Mouse (Mus musculus): ENCODE results near the gene Tspan32. TPM values are rescaled to one million over a fixed set of nuclear protein-coding genes. Genes with fewer than 3 reads are reported as not detected.
A peak's percentile ranks its signal among the peaks of the same experiment; 100 is the strongest.

The Tspan32 gene
- polyA plus RNA-seq, 1 experiment from 2014 or later: 4.6 TPM

DNA sequence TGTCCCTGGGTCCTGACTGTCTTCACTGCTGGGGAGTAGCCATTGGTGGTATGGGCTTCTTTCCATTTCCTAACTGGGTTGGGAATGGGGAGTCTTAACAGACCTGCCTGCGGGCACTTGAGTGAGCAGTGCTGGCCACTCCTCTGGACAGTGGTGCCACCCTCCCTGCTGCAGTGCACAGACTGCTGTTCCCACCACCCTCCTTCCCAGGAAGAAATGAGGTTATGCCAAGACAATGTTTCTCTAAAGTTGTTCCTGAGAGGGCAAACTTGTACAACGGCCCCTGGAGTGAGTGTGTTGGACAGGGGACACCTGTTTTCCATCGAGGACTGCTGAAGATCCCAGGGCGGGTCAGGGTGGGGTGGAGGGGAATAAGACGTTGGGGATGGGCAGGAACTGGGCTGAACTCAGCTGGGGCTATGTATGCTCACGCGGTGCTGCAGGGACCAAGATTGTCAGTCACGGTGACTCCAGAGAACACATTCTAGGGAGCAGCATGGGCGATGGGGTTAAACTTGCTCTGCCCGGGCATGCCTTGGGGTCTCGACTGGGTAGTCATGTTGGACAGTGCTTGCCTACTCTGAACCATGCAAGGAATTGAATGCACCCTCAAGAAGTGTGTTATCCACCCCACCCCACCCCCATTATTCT lies 49.2 kb downstream of the Tspan32 start:
- Histone ChIP-seq H3K4me2 (ENCODE audit: low read depth) (peak overlapping the region; percentile 94), H3K4me1 (ENCODE audit: control insufficient read depth, insufficient read depth, low read length) (peaks cover 13% of the 10 kb centered on the region), H3K4me3 (ENCODE audit: low read depth, low read length) (peak overlapping the region; percentile 90), H3K36me3 (ENCODE audit: control insufficient read depth, insufficient read depth, low read length) (no peaks in the 10 kb centered on the region), H3K27ac (ENCODE audit: low read depth, low read length) (no peak overlapping the region), H3K9me3 (ENCODE audit: control insufficient read depth, low read length) (no peaks in the 10 kb centered on the region), H3K9ac (ENCODE audit: low read length) (peak overlapping the region; percentile 90; the same call in 1 of the 2 replicates), H3K27me3 (ENCODE audit: control insufficient read depth, insufficient read depth, low read length) (no peaks in the 10 kb centered on the region)
- 69% methylated on average over 11 of the region's 11 CpGs for WGBS
- DNase-seq (ENCODE audit: low spot score) (no peak), ATAC-seq (ENCODE audit: insufficient read depth, low FRiP score, low TSS enrichment) (no peak)

DNA sequence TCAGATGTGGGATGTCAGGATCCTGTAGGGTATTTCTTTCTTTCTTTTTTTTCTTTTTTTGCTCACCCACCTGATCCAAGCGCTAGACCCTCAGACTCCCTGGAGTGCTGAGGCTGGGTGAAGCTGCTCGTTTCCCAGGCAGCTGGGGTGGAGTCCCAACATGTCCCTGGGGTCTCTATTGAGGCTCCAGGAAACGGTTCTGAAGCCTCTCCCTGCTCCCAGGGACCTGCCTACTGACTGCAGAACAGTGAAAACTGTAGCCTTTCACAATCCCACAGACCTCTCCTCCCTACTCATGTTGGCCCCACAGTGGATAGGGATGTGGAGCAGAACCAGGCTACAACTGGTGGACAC lies 49.7 kb downstream of the Tspan32 start:
- Histone ChIP-seq H3K36me3 (ENCODE audit: control insufficient read depth, insufficient read depth, low read length) (no peaks in the 10 kb centered on the region), H3K9ac (ENCODE audit: low read length) (peak overlapping the region; percentile 16), H3K9me3 (ENCODE audit: control insufficient read depth, low read length) (no peaks in the 10 kb centered on the region), H3K27ac (ENCODE audit: low read depth, low read length) (no peak overlapping the region), H3K27me3 (ENCODE audit: control insufficient read depth, insufficient read depth, low read length) (no peaks in the 10 kb centered on the region), H3K4me1 (ENCODE audit: control insufficient read depth, insufficient read depth, low read length) (peaks cover 13% of the 10 kb centered on the region), H3K4me3 (ENCODE audit: low read depth, low read length) (peak overlapping the region; percentile 4), H3K4me2 (ENCODE audit: low read depth) (peak overlapping the region; percentile 94)
- DNase-seq (ENCODE audit: low spot score) (no peak), ATAC-seq (ENCODE audit: insufficient read depth, low FRiP score, low TSS enrichment) (no peak)
- WGBS: 60% methylated on average over 3 of the region's 3 CpGs

DNA sequence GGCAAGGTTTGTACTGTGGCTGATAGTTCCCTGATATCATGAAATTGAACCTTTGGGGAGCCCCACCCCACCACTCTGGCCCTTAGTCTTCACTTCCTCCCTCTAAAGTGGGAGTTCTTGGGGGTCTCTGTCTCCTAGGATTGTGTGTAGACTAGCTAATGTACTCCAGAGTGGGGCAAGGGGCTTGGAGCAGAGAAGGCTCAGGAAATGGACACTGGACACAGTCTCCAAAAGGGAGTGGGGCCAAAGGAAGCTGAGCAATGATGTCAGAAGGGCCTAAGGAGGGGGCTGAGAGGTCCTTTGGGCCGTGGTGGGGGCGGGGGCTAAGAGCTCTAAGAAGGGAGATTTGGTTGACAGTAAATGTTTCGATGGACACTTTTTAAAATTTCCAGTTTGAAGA lies 50.2 kb downstream of the Tspan32 start:
- ATAC-seq (ENCODE audit: insufficient read depth, low FRiP score, low TSS enrichment) (no peak), DNase-seq (ENCODE audit: low spot score) (no peak)
- 86% methylated on average over 3 of the region's 3 CpGs for WGBS
- peak overlapping the region; percentile 16 for H3K9ac ChIP-seq (ENCODE audit: low read length)
- H3K4me1 ChIP-seq (ENCODE audit: control insufficient read depth, insufficient read depth, low read length): peaks cover 13% of the 10 kb centered on the region
- H3K27me3 ChIP-seq (ENCODE audit: control insufficient read depth, insufficient read depth, low read length): no peaks in the 10 kb centered on the region
- H3K27ac ChIP-seq (ENCODE audit: low read depth, low read length): no peak overlapping the region
- H3K4me3 ChIP-seq (ENCODE audit: low read depth, low read length): peak overlapping the region; percentile 4; the same call in 1 of the 2 replicates
- H3K36me3 ChIP-seq (ENCODE audit: control insufficient read depth, insufficient read depth, low read length): no peaks in the 10 kb centered on the region
- H3K9me3 ChIP-seq (ENCODE audit: control insufficient read depth, low read length): no peaks in the 10 kb centered on the region
- H3K4me2 ChIP-seq (ENCODE audit: low read depth): peak overlapping the region; percentile 94

DNA sequence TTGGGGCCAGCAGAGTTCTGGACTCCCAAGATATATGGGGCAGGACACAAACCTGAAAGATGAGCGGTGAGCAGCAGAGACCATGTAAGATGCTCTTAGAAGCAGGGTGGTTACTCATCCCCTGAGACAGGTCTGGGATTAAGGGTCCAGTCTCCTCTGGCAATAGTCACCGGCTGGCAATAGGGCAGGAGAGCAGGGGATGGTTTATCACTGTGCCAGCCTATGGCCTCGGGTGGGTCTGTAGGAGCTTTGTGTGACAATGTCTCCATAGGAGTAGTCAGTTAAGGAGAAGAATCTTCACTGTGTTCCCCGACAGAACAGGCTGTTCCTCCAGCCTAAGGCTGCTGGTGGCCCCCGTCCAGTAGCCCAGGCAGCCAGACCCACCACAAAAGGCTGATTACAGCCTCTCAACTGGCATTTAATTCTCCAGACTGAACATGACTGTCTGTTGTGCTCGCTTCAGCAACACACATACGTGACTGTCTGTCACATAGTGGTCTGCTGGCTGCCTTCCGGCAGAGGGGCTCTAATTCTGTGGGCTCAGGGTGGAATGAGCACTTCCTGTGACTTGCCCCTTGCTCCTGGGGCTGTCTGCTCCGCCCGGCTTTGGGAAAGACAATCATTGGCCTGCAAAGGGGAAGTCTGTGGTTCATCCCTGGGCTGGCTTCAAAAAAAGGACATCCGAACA lies 50.8 kb downstream of the Tspan32 start:
- Histone ChIP-seq H3K4me2 (ENCODE audit: low read depth) (no peak overlapping the region), H3K27ac (ENCODE audit: low read depth, low read length) (no peak overlapping the region), H3K36me3 (ENCODE audit: control insufficient read depth, insufficient read depth, low read length) (no peaks in the 10 kb centered on the region), H3K9me3 (ENCODE audit: control insufficient read depth, low read length) (no peaks in the 10 kb centered on the region), H3K4me1 (ENCODE audit: control insufficient read depth, insufficient read depth, low read length) (peaks cover 13% of the 10 kb centered on the region), H3K9ac (ENCODE audit: low read length) (no peak overlapping the region; the same call in 1 of the 2 replicates), H3K27me3 (ENCODE audit: control insufficient read depth, insufficient read depth, low read length) (no peaks in the 10 kb centered on the region), H3K4me3 (ENCODE audit: low read depth, low read length) (no peak overlapping the region)
- 84% methylated on average over 11 of the region's 11 CpGs for whole genome bisulfite sequencing
- no peak for ATAC-seq (ENCODE audit: insufficient read depth, low FRiP score, low TSS enrichment)
- DNase-seq (ENCODE audit: low spot score): no peak

DNA sequence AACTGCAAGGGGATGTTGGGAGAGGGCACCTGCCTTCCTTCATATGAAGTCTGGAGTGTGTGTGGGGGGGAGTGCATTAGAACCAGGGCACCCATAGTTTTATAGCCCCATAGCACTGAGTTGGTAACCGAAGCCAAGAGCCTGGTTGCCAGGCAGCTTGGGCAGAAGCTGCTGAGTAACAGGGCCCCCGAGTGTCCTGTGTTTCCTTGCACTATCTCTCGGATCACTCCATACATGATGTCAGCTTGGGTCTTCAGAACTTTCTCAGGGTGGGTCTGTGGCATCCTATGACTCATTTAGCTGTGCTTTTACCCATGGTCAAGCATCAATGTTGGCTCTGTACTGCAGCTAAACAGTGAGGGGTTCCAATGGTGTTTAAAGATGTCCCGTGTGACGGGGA lies 52.2 kb downstream of the Tspan32 start:
- Histone ChIP-seq H3K4me3 (ENCODE audit: low read depth, low read length) (no peak overlapping the region), H3K36me3 (ENCODE audit: control insufficient read depth, insufficient read depth, low read length) (peaks cover 2% of the 10 kb centered on the region; the same call in 1 of the 2 replicates), H3K9ac (ENCODE audit: low read length) (no peak overlapping the region), H3K27ac (ENCODE audit: low read depth, low read length) (no peak overlapping the region), H3K4me1 (ENCODE audit: control insufficient read depth, insufficient read depth, low read length) (peaks cover 13% of the 10 kb centered on the region), H3K9me3 (ENCODE audit: control insufficient read depth, low read length) (no peaks in the 10 kb centered on the region), H3K27me3 (ENCODE audit: control insufficient read depth, insufficient read depth, low read length) (no peaks in the 10 kb centered on the region), H3K4me2 (ENCODE audit: low read depth) (no peak overlapping the region)
- DNase-seq (ENCODE audit: low spot score) (no peak), ATAC-seq (ENCODE audit: insufficient read depth, low FRiP score, low TSS enrichment) (no peak)
- WGBS: 87% methylated on average over 5 of the region's 5 CpGs

DNA sequence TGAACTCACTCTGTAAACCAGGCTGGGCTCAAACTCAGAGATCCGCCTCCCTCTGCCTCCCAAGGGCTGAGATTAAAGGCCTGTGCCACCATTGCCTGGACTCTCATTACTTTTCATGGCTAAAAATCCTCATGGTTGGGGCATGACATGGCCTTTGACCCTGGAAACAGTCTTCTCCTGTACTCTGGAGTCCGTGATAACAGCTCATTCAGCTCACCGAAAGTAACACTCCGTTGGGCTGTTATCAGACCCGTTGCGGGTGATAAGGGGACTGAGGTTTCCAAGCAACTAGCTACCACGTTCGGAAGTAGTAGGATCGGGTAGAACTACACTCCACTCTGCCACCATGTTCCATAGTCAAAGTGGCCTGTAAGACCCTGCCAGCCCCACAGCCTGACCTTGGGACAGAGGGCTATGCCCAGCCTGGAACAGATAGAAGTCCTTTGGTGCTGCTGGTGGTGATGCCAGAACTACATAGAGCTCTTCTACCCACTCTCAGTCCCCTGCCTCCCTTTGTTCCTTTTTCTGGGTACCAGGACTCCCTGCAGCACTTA lies 52.9 kb downstream of the Tspan32 start:
- H3K4me1 ChIP-seq (ENCODE audit: control insufficient read depth, insufficient read depth, low read length): peaks cover 13% of the 10 kb centered on the region

DNA sequence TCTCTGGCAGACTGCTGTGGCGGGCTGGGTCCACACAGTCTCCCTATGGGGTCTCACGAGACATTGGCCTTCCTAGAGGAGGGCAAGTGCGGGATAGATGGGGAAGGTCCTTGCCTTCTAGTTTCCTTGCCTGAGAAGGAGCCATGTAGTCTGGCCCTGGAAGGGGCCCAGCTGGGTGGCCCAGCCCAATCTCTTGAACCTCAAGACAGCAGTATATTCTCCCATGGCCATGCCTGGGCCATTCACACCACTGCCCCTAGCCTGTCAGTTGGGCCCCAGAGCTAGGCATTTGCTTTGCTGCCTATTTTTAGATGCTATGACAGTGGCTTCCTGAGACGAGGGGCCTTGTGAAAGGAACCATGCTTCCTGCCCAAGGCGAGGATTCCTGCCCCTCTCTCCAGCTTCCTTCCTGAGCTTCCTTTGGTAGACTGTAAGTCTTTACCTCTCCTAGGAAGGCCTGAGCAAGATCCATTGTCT lies 53.4 kb downstream of the Tspan32 start:
- H3K4me3 ChIP-seq (ENCODE audit: low read depth, low read length): no peak overlapping the region
- H3K9ac ChIP-seq (ENCODE audit: low read length): no peak overlapping the region
- H3K4me2 ChIP-seq (ENCODE audit: low read depth): no peak overlapping the region
- H3K27ac ChIP-seq (ENCODE audit: low read depth, low read length): no peak overlapping the region; the same call in 1 of the 2 replicates
- ATAC-seq (ENCODE audit: insufficient read depth, low FRiP score, low TSS enrichment) (no peak), DNase-seq (ENCODE audit: low spot score) (no peak)
- WGBS: 74% methylated on average over 5 of the region's 5 CpGs
- no peaks in the 10 kb centered on the region for H3K27me3 ChIP-seq (ENCODE audit: control insufficient read depth, insufficient read depth, low read length)
- H3K4me1 ChIP-seq (ENCODE audit: control insufficient read depth, insufficient read depth, low read length): peaks cover 13% of the 10 kb centered on the region
- H3K9me3 ChIP-seq (ENCODE audit: control insufficient read depth, low read length): no peaks in the 10 kb centered on the region
- H3K36me3 ChIP-seq (ENCODE audit: control insufficient read depth, insufficient read depth, low read length): peaks cover 9% of the 10 kb centered on the region

More for the DNA sequence above, 52.9 kb downstream of the Tspan32 start:
- no peak overlapping the region for H3K9ac ChIP-seq (ENCODE audit: low read length)
- 89% methylated on average over 9 of the region's 9 CpGs for WGBS
- peaks cover 7% of the 10 kb centered on the region; the same call in 1 of the 2 replicates for H3K36me3 ChIP-seq (ENCODE audit: control insufficient read depth, insufficient read depth, low read length)
- no peak overlapping the region for H3K4me2 ChIP-seq (ENCODE audit: low read depth)
- no peak overlapping the region; the same call in 1 of the 2 replicates for H3K27ac ChIP-seq (ENCODE audit: low read depth, low read length)
- ATAC-seq (ENCODE audit: insufficient read depth, low FRiP score, low TSS enrichment) (no peak), DNase-seq (ENCODE audit: low spot score) (no peak)
- H3K4me3 ChIP-seq (ENCODE audit: low read depth, low read length): no peak overlapping the region
- H3K27me3 ChIP-seq (ENCODE audit: control insufficient read depth, insufficient read depth, low read length): no peaks in the 10 kb centered on the region
- H3K9me3 ChIP-seq (ENCODE audit: control insufficient read depth, low read length): no peaks in the 10 kb centered on the region

DNA sequence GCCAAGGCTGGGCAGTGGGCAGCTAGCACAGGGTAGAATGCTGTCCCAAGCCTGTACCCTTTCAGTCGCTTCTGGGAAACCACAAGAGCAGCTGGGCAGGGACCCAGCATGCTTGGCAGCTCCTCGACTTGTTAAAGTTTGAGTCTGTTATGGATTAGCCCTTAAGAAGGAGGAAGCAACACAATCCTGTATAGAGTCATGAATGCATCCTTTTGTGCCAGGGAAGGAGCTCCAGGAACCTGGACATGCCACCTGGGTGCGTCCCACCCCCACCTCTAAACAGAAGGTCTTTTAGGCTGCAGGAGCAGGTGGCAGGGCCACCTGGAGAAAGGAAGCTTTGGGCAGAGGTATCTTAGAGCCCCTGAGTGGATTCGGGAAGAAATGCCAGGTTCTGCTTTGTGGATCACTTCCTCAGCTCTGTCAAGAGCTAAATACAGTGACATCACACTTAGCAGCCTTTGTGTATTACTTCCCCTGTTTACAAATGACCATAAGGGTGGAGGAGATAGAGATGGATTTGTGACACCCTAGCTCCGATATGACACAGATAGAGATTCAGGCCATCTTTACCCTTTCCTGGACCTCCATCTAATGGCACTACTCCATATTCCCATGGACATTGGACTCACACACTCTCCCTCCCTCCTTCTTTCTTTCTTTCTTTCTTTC lies 54.5 kb downstream of the Tspan32 start:
- no peaks in the 10 kb centered on the region for H3K9me3 ChIP-seq (ENCODE audit: control insufficient read depth, low read length)
- H3K4me1 ChIP-seq (ENCODE audit: control insufficient read depth, insufficient read depth, low read length): peaks cover 7% of the 10 kb centered on the region
- 87% methylated on average over 5 of the region's 5 CpGs for WGBS
- no peak for ATAC-seq (ENCODE audit: insufficient read depth, low FRiP score, low TSS enrichment)
- H3K4me2 ChIP-seq (ENCODE audit: low read depth): no peak overlapping the region
- H3K27ac ChIP-seq (ENCODE audit: low read depth, low read length): no peak overlapping the region
- no peak overlapping the region for H3K9ac ChIP-seq (ENCODE audit: low read length)
- no peak for DNase-seq (ENCODE audit: low spot score)
- H3K27me3 ChIP-seq (ENCODE audit: control insufficient read depth, insufficient read depth, low read length): no peaks in the 10 kb centered on the region
- H3K4me3 ChIP-seq (ENCODE audit: low read depth, low read length): no peak overlapping the region
- H3K36me3 ChIP-seq (ENCODE audit: control insufficient read depth, insufficient read depth, low read length): peaks cover 18% of the 10 kb centered on the region
